16 mouse cellular contexts compared by ENCODE assay signal in genomic region chr6:17515775-17516460, GRCm38 (mm10). TPM values are rescaled to one million over a fixed set of nuclear protein-coding genes. Genes with fewer than 3 reads are reported as not detected.
DNase-seq lines count a peak whose midpoint lies in the region; ATAC-seq and TF ChIP-seq lines count a peak whose summit lies in the region.
"Had no signal": no experiment of that assay in that cellular context is flagged by ENCODE, and none has a peak within 500 bp of the region (broad histone marks: within the 10 kb centered on the region; RNA-seq: fewer than 3 reads in every experiment).

No protein-coding gene starts in this region.

- no peaks in the 10 kb centered on the region for H3K79me2 ChIP-seq in myocyte (ENCODE audit: control insufficient read depth, insufficient read depth)

- intact Hi-C loops in heart, postnatal 10 days (cut with DNase I), result no loop called here

- peaks cover 14% of the 10 kb centered on the region for H3K4me1 ChIP-seq in heart, embryonic 13.5 days
- peaks cover 8% of the 10 kb centered on the region for H3K4me1 ChIP-seq in lung, embryonic 16.5 days (replicated peaks; ENCODE audit: control insufficient read depth, insufficient read depth, low read length)
- H3K4me1 ChIP-seq in lung, adult 2 months (ENCODE audit: control insufficient read depth, insufficient read depth, low read length), result no peaks in the 10 kb centered on the region; the same call in 1 of the 2 replicates
- peaks cover 10% of the 10 kb centered on the region for H3K4me1 ChIP-seq in embryonic facial prominence, embryonic 14.5 days (ENCODE audit: control insufficient read depth, insufficient read depth, low read length)
- H3K4me1 ChIP-seq: neural tube, embryonic 12.5 days had no signal

- no peak overlapping the region for H3K27ac ChIP-seq in heart, embryonic 13.5 days (replicated peaks)
- H3K27ac ChIP-seq in lung, embryonic 16.5 days (ENCODE audit: low read length), result peak overlapping the region; percentile 70; the same call in 1 of the 2 replicates
- peak overlapping the region; percentile 59 for H3K27ac ChIP-seq in embryonic facial prominence, embryonic 14.5 days (replicated peaks; ENCODE audit: low read depth, low read length)
- H3K27ac ChIP-seq: layer of hippocampus, adult 2 months; neural tube, embryonic 12.5 days had no signal

- TF ChIP-seq POLR2A in lung, adult 2 months (IDR thresholded peaks at IDR 0.05; ENCODE audit: borderline replicate concordance, extremely low read depth, low read depth, low read length), result no peak
- TF ChIP-seq POLR2A in myocyte (IDR thresholded peaks at IDR 0.05; ENCODE audit: insufficient read length, low read depth), result no peak

- no peak overlapping the region for H3K4me3 ChIP-seq in heart, embryonic 13.5 days
- no peak overlapping the region for H3K4me3 ChIP-seq in lung, embryonic 16.5 days (ENCODE audit: low read length)
- H3K4me3 ChIP-seq in lung, adult 2 months (replicated peaks; ENCODE audit: extremely low read depth, low read depth, low read length), result no peak overlapping the region
- H3K4me3 ChIP-seq in embryonic facial prominence, embryonic 14.5 days (ENCODE audit: low read depth, low read length), result no peak overlapping the region
- H3K4me3 ChIP-seq in myocyte, result no peak overlapping the region
- H3K4me3 ChIP-seq: layer of hippocampus, adult 2 months; neural tube, embryonic 12.5 days had no signal

- no peak for ATAC-seq in heart, embryonic 13.5 days (ENCODE audit: extremely low read depth, insufficient number of reproducible peaks, low FRiP score, low TSS enrichment)
- peak; percentile 84 for ATAC-seq in lung, embryonic 16.5 days (ENCODE audit: low read depth)
- ATAC-seq in embryonic facial prominence, embryonic 14.5 days (ENCODE audit: low read depth), result peak; percentile 87
- no peak for ATAC-seq in frontal cortex, adult (ENCODE audit: low TSS enrichment)
- ATAC-seq: inflammation-experienced regulatory T-cells, adult 6 months had no signal

- TF ChIP-seq CTCF in lung, adult 2 months (IDR thresholded peaks at IDR 0.05; ENCODE audit: insufficient read depth, low read length), result no peak

- H3K27me3 ChIP-seq in heart, embryonic 13.5 days (replicated peaks), result no peaks in the 10 kb centered on the region
- H3K27me3 ChIP-seq in lung, embryonic 16.5 days (ENCODE audit: control insufficient read depth, insufficient read depth, low read depth, low read length), result no peaks in the 10 kb centered on the region
- H3K27me3 ChIP-seq in embryonic facial prominence, embryonic 14.5 days (replicated peaks; ENCODE audit: control insufficient read depth, insufficient read depth, low read length), result no peaks in the 10 kb centered on the region
- H3K27me3 ChIP-seq in myocyte (ENCODE audit: control insufficient read depth, insufficient read depth, insufficient read length), result no peaks in the 10 kb centered on the region
- H3K27me3 ChIP-seq: neural tube, embryonic 12.5 days had no signal

- no peaks in the 10 kb centered on the region for H3K36me3 ChIP-seq in heart, embryonic 13.5 days
- H3K36me3 ChIP-seq in lung, embryonic 16.5 days (ENCODE audit: control insufficient read depth, insufficient read depth, low read length), result no peaks in the 10 kb centered on the region
- no peaks in the 10 kb centered on the region for H3K36me3 ChIP-seq in embryonic facial prominence, embryonic 14.5 days (ENCODE audit: control insufficient read depth, insufficient read depth, low read length)
- no peaks in the 10 kb centered on the region for H3K36me3 ChIP-seq in myocyte (ENCODE audit: control insufficient read depth, insufficient read depth)
- H3K36me3 ChIP-seq: neural tube, embryonic 12.5 days had no signal

- DNase-seq in heart, postnatal 10 days, result no peak
- no peak for DNase-seq in lung, adult 2 months
- peak; percentile 80 for DNase-seq in embryonic facial prominence, embryonic 14.5 days (ENCODE audit: low spot score)
- no peak for DNase-seq in cerebellum, postnatal 4 days (ENCODE audit: low spot score in 2 of 2)
- DNase-seq: adrenal gland, adult 8-10 months; cerebellum, postnatal 25 days; heart, postnatal 4 days; left cerebral cortex, postnatal 4 days; thymus, postnatal 4 days had no signal

- peak overlapping the region; percentile 41 for H3K4me2 ChIP-seq in heart, embryonic 13.5 days
- peak overlapping the region; percentile 41 for H3K4me2 ChIP-seq in lung, embryonic 16.5 days (ENCODE audit: low read depth, low read length)
- H3K4me2 ChIP-seq in embryonic facial prominence, embryonic 14.5 days (ENCODE audit: low read depth, low read length), result peak overlapping the region; percentile 31
- peak overlapping the region; percentile 52 for H3K4me2 ChIP-seq in myocyte (ENCODE audit: low read depth)
- H3K4me2 ChIP-seq: neural tube, embryonic 12.5 days had no signal

- H3K9ac ChIP-seq in heart, embryonic 13.5 days, result no peak overlapping the region; the same call in 1 of the 2 replicates
- no peak overlapping the region for H3K9ac ChIP-seq in lung, embryonic 16.5 days (ENCODE audit: low read length)
- H3K9ac ChIP-seq in embryonic facial prominence, embryonic 14.5 days (ENCODE audit: low read depth, low read length), result 0 out of 2 replicates have a peak overlapping the region, but pooled peaks have one; percentile 19
- H3K9ac ChIP-seq: neural tube, embryonic 12.5 days had no signal

- H3ac ChIP-seq in myocyte (ENCODE audit: control insufficient read depth, insufficient read length), result no peak overlapping the region

- no peaks in the 10 kb centered on the region for H3K9me3 ChIP-seq in heart, embryonic 13.5 days
- no peaks in the 10 kb centered on the region for H3K9me3 ChIP-seq in lung, embryonic 16.5 days (ENCODE audit: control insufficient read depth, low read length)
- H3K9me3 ChIP-seq in embryonic facial prominence, embryonic 14.5 days (ENCODE audit: control insufficient read depth, low read length), result no peaks in the 10 kb centered on the region
- H3K9me3 ChIP-seq: neural tube, embryonic 12.5 days had no signal

- WGBS in heart, embryonic 13.5 days, result 30% methylated on average over 7 of the region's 7 CpGs
- 17% methylated on average over 7 of the region's 7 CpGs for WGBS in lung, embryonic 16.5 days
- WGBS in lung, adult 2 months, result 18% methylated on average over 7 of the region's 7 CpGs
- 34% methylated on average over 7 of the region's 7 CpGs for WGBS in embryonic facial prominence, embryonic 14.5 days

TF ChIP-seq in myocyte, 11 proteins besides CTCF, POLR2A, EP300 and RAD21:
- peak in 2 of 3 experiments; percentile 67 for TF ChIP-seq MYOG (IDR thresholded peaks at IDR 0.05; ENCODE audit: control insufficient read depth in 1 of 3, insufficient read depth in 1 of 3, insufficient read length in 2 of 3, low read depth in 2 of 3)
- TF ChIP-seq MYOD1 (IDR thresholded peaks at IDR 0.05; ENCODE audit: control insufficient read depth in 1 of 3, insufficient read length in 2 of 3, low read depth in 2 of 3), result peak; percentile 86 to 91 (median 91)
- peak; percentile 64 for TF ChIP-seq TCF12 (IDR thresholded peaks at IDR 0.05; ENCODE audit: insufficient read depth, poor library complexity, severe bottlenecking)
- no peak for TF ChIP-seq TCF3 (IDR thresholded peaks at IDR 0.05; ENCODE audit: insufficient read length, low read depth)

RNA-seq across cellular contexts. Expression of gene Met, which starts 52.3 kb away (rescaled TPM):
- polyA plus RNA-seq in heart, embryonic 13.5 days (2015; fragmentation: Nextera tagmentation; extraction: Ambion mirVana), result 1.7 and 1.9 TPM in 2 replicates
- 1 to 10 TPM; 3.1 to 4.7 TPM for total RNA-seq in heart, postnatal 10 days (2021)
- polyA plus RNA-seq in lung, embryonic 16.5 days (2015; fragmentation: Nextera tagmentation; extraction: Ambion mirVana), result 8.3 TPM in 2 replicates
- 12.6 and 15.5 TPM in 2 replicates for polyA plus RNA-seq in lung, adult 2 months (2012; rRNA removed)
- 9.0 and 11.1 TPM in 2 replicates for polyA plus RNA-seq in embryonic facial prominence, embryonic 14.5 days (2014; fragmentation: Nextera tagmentation; extraction: Ambion mirVana)
- polyA plus RNA-seq in myocyte (2012; fragmentation: generic; extraction: Trizol), result 4.5 TPM

Comparison
In these comparisons a context has a peak if more than half of its experiments do, and no peak if none do; other contexts are left out.
1. ATAC-seq: peak in lung, embryonic 16.5 days (single experiment) and embryonic facial prominence, embryonic 14.5 days (single experiment); none in heart, embryonic 13.5 days (single experiment) and frontal cortex, adult (single experiment).
2. Peak in every context shown above with its lines, with median percentiles within 50 percentile points of each other: H3K4me2 ChIP-seq.